Mouse (Mus musculus): ENCODE data around the gene Rpl10l. TPM values are rescaled to one million over a fixed set of nuclear protein-coding genes. Genes with fewer than 3 reads are reported as not detected.

Rpl10l gene
- not detected in 2 replicates for polyA plus RNA-seq (2015; fragmentation: Nextera tagmentation; extraction: Ambion mirVana)

DNA sequence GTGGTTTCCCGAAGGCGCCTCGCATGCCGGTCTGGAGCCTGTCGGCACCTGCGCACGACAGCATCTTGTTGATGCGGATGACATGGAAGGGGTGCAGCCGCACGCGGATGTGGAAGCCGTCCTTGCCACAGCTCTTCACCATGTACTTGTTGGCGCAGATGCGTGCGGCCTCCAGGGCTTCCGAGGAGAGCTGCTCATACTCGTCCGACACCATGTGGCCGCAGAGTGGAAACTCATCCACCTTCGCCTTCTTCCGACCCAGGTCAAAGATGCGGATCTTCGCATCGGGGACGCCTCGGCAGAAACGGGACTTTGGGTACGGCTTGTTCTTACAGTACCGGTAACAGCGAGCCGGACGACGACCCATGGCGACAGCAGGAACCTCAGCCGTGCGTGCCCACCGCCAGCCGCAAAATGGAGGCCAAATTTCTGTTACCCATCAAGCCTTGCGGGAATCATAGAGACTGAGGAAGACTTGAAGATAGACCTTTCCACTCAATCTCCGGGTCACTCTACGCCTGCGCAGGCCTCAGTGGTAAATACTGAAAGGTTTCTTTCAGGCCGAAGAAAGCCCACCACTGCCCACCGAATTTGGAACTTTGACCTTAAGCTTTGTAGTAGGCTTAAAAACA, at the start of gene Rpl10l:
Gene Rpl10l (minus strand): TSS at position 411 of the 632 bp plus-strand sequence.
- Histone ChIP-seq H3K27ac (no peak within 1 kb of the TSS), H3K4me2 (replicated peaks) (no peak within 1 kb of the TSS), H3K4me1 (replicated peaks) (no peaks in the 10 kb centered on the region), H3K36me3 (no peaks in the 10 kb centered on the region), H3K9me3 (no peaks in the 10 kb centered on the region), H3K9ac (no peak within 1 kb of the TSS), H3K4me3 (replicated peaks) (no peak within 1 kb of the TSS), H3K27me3 (replicated peaks) (no peaks in the 10 kb centered on the region)
- WGBS = 96% methylated on average over 44 of the region's 44 CpGs
- ATAC-seq = no peak

- no peak overlapping the region for H3K4me3 ChIP-seq (replicated peaks)
- no peak for ATAC-seq
- no peaks in the 10 kb centered on the region for H3K9me3 ChIP-seq
- H3K4me2 ChIP-seq (replicated peaks) = no peak overlapping the region
- H3K4me1 ChIP-seq (replicated peaks) = no peaks in the 10 kb centered on the region
- no peaks in the 10 kb centered on the region for H3K27me3 ChIP-seq (replicated peaks)
- no peak overlapping the region for H3K9ac ChIP-seq
- 79% methylated on average over 3 of the region's 3 CpGs for WGBS
- no peaks in the 10 kb centered on the region for H3K36me3 ChIP-seq
- H3K27ac ChIP-seq = no peak overlapping the region
These were observed 8.3 kb downstream of the Rpl10l start for GRCm38 (mm10) chr12:66275890-66276289.

DNA sequence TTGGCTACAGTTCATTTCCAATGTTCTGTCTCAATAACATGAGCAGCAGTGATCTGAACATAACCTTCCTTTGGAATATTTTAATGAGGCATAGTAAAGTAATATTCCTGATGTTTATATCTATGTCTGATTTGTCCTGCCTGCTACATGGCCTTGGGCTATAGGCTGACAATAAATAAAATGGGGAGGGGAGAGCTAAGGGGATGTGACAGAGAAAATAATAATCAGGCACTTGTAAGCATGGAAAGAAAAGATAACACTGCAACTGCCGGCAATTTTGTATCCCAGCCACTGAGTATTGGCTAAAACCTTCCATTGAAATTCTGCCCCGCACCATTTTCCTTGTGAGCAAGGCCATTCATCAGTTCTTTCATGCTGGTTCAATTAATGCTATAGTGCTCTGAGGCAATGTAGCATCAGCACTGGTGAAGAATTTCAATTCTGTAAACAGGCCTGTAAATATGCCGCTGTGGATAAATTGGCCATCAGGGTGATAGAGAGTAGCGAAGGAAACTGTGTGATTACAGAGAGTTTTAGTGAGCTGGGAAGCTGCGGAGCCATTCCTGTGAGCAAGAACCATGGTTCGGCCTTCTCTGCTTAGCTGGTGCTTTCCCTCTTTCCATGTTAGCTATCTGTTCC, 38.6 kb downstream of the Rpl10l start:
- Histone ChIP-seq H3K4me1 (replicated peaks) (no peaks in the 10 kb centered on the region), H3K4me3 (replicated peaks) (no peak overlapping the region)
- 70% methylated on average over 6 of the region's 6 CpGs for WGBS

GRCm38 (mm10) chr12:66234158-66234557, 50.0 kb downstream of the Rpl10l start:
- H3K4me3 ChIP-seq (replicated peaks) = no peak overlapping the region
- H3K9me3 ChIP-seq = no peaks in the 10 kb centered on the region
- H3K4me1 ChIP-seq (replicated peaks) = no peaks in the 10 kb centered on the region
- H3K36me3 ChIP-seq = no peaks in the 10 kb centered on the region
- WGBS = 77% methylated on average over 3 of the region's 3 CpGs
- ATAC-seq = no peak
- H3K9ac ChIP-seq = no peak overlapping the region
- no peak overlapping the region for H3K4me2 ChIP-seq (replicated peaks)
- H3K27me3 ChIP-seq (replicated peaks) = no peaks in the 10 kb centered on the region
- no peak overlapping the region for H3K27ac ChIP-seq

More for the DNA sequence above, 38.6 kb downstream of the Rpl10l start:
- Histone ChIP-seq H3K9me3 (no peaks in the 10 kb centered on the region), H3K27ac (no peak overlapping the region), H3K27me3 (replicated peaks) (no peaks in the 10 kb centered on the region), H3K36me3 (no peaks in the 10 kb centered on the region), H3K9ac (no peak overlapping the region), H3K4me2 (replicated peaks) (no peak overlapping the region)
- ATAC-seq = no peak
